Mouse (Mus musculus) activated CD4-positive, CD25-positive, alpha-beta regulatory T cell, adult 4 months (primary cell): ENCODE data around the gene Gm20388. TPM values are rescaled to one million over a fixed set of nuclear protein-coding genes. Genes with fewer than 3 reads are reported as not detected.

Source experiments
- ATAC-seq: one replicate; pipeline ENCODE4 v1.8.0; 2017
- polyA plus RNA-seq, 2 experiments: library from polyadenylated mRNA; unstranded; fragments of 100-300 nt; shearing (Covaris generic); gene quantifications; one replicate each; pipeline ENCODE4 v1.2.1; 2017

Gm20388 gene
- polyA plus RNA-seq, 2 experiments from 2014 or later, result 9.9 to 12.3 TPM

- ATAC-seq, result no peak
Measured at GRCm38 (mm10) chr8:122428163-122428562, 2517.5 kb downstream of the Gm20388 start.

GRCm38 (mm10) chr8:122430058-122430636 lies 2519.5 kb downstream of the Gm20388 start:
- ATAC-seq, result no peak

- ATAC-seq, result no peak
Measured at GRCm38 (mm10) chr8:122430646-122431045, 2520.0 kb downstream of the Gm20388 start.

GRCm38 (mm10) chr8:122431694-122432442 lies 2521.2 kb downstream of the Gm20388 start:
- ATAC-seq, result no peak

GRCm38 (mm10) chr8:122432443-122433268 lies 2522.0 kb downstream of the Gm20388 start, which contains the start of gene Cyba:
Gene Cyba (minus strand): TSS chr8:122432930.
- peak; percentile 70 for ATAC-seq

GRCm38 (mm10) chr8:122433269-122433905 lies 2522.7 kb downstream of the Gm20388 start:
- no peak for ATAC-seq

- no peak for ATAC-seq
Measured at GRCm38 (mm10) chr8:122435375-122435774, 2524.7 kb downstream of the Gm20388 start.

- ATAC-seq, result peak; percentile 9
Measured at GRCm38 (mm10) chr8:122436146-122436545, 2525.5 kb downstream of the Gm20388 start.

- ATAC-seq, result no peak
Measured at GRCm38 (mm10) chr8:122436586-122437125, 2526.0 kb downstream of the Gm20388 start.

- ATAC-seq, result peak; percentile 69
Measured at GRCm38 (mm10) chr8:122437708-122438331, 2527.2 kb downstream of the Gm20388 start.

- no peak for ATAC-seq
Measured at GRCm38 (mm10) chr8:122439336-122439735, 2528.7 kb downstream of the Gm20388 start.

- no peak for ATAC-seq
Measured at GRCm38 (mm10) chr8:122441326-122441725, 2530.7 kb downstream of the Gm20388 start.

- ATAC-seq, result no peak
Measured at GRCm38 (mm10) chr8:122442356-122442755, 2531.7 kb downstream of the Gm20388 start.

- no peak for ATAC-seq
Measured at GRCm38 (mm10) chr8:122442781-122443180, 2532.1 kb downstream of the Gm20388 start.

GRCm38 (mm10) chr8:122443262-122444006 lies 2532.8 kb downstream of the Gm20388 start, which contains the start of gene Mvd:
Gene Mvd (minus strand): TSS chr8:122443422.
- ATAC-seq, result peak; percentile 99

- peak; percentile 31 for ATAC-seq
Measured at GRCm38 (mm10) chr8:122444058-122444748, 2533.6 kb downstream of the Gm20388 start.

GRCm38 (mm10) chr8:122445203-122445602 lies 2534.6 kb downstream of the Gm20388 start:
- no peak for ATAC-seq

- ATAC-seq, result no peak
Measured at GRCm38 (mm10) chr8:122451161-122451703, 2540.6 kb downstream of the Gm20388 start.

- ATAC-seq, result no peak
Measured at GRCm38 (mm10) chr8:122452154-122452553, 2541.5 kb downstream of the Gm20388 start.

GRCm38 (mm10) chr8:122454409-122454808 lies 2543.8 kb downstream of the Gm20388 start:
- no peak for ATAC-seq
